Mouse (Mus musculus) lung, adult 2 months (tissue): ENCODE measurements around the gene Gm42906.

Experiments used
- CTCF ChIP-seq: fragments of 200-500 bp; IDR thresholded peaks from 2 replicates; pipeline ENCODE4 v1.5.1; 2011; ENCODE audit warnings: mild to moderate bottlenecking, low read length, control low read depth; ENCODE audit not compliant: insufficient read depth
- POLR2A ChIP-seq: fragments of 200-500 bp; IDR thresholded peaks from 2 replicates; pipeline ENCODE4 v1.6.1; 2011; ENCODE audit warnings: low read depth, mild to moderate bottlenecking, control low read depth, low read length, borderline replicate concordance; ENCODE audit errors: extremely low read depth

GRCm38 (mm10) chr5:151409282-151409681 lies 18.7 kb downstream of the Gm42906 start:
- TF ChIP-seq CTCF (no peak), POLR2A (no peak)
